ENCODE assay signal across 24 mouse cellular contexts in the genomic region with DNA sequence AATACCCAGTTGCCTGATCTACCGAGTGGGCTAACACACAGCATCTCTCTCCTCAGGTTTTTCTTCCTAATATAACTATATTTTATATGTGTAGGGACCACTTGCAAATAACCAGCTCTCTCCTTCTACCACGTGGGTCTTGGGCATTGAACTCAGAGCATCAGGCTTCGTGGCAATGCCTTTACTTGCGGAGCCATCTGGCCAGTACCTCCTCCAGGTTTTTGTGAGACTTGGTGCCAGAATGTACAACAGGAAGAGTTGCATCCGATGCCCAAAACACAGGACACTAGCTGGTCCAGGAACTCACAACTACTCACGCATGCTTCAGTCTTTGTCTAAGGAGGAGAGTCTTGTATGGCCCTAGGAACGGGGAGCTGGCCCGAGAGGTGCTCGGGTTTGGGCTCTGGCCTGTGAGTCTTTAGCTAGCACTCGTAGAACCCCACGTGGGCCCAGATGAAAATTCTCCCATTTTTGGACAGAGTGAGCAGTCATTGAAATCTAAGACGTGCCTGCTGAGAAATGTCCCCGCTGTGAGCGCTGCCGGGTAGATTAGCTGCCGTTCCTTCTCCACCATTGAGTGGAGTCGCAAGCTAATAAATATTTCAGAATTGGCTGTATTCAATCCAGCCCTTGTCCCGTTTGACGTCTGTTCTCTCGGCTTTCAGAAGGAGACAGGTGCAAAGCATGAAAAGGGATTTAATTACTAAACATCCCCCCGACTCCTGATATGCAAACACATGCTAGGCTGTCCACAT. TPM values are rescaled to one million over a fixed set of nuclear protein-coding genes. Genes with fewer than 3 reads are reported as not detected.
DNase-seq lines count a peak whose midpoint lies in the region; ATAC-seq lines count a peak whose summit lies in the region.
"Had no signal": no experiment of that assay in that cellular context is flagged by ENCODE, and none has a peak within 500 bp of the region (broad histone marks: within the 10 kb centered on the region; RNA-seq: fewer than 3 reads in every experiment).

No protein-coding gene starts in this region.

- H3K9me3 ChIP-seq in hindbrain, embryonic 10.5 days, result no peaks in the 10 kb centered on the region
- no peaks in the 10 kb centered on the region for H3K9me3 ChIP-seq in hindbrain, embryonic 16.5 days (ENCODE audit: control insufficient read depth, low read length)
- no peaks in the 10 kb centered on the region for H3K9me3 ChIP-seq in midbrain, embryonic 14.5 days (ENCODE audit: control insufficient read depth, low read length)
- no peaks in the 10 kb centered on the region for H3K9me3 ChIP-seq in midbrain, embryonic 10.5 days (replicated peaks)
- H3K9me3 ChIP-seq: embryonic facial prominence, embryonic 15.5 days; heart, embryonic 12.5 days; limb, embryonic 15.5 days; neural tube, embryonic 12.5 days had no signal

- DNase-seq in cerebellum, postnatal 25 days, result peak; percentile 20 to 30
- no peak for DNase-seq in cerebellum, postnatal 4 days (ENCODE audit: low spot score in 2 of 2)
- DNase-seq in hindbrain, embryonic 10.5 days (ENCODE audit: low spot score), result no peak
- DNase-seq in midbrain, embryonic 14.5 days, result peak; percentile 69
- DNase-seq in midbrain, embryonic 10.5 days (ENCODE audit: low spot score), result no peak
- peak; percentile 34 for DNase-seq in skeletal muscle tissue, adult 2 months (ENCODE audit: low read depth, low spot score)
- DNase-seq: adrenal gland, postnatal 14 days; cerebellum, adult 9-11 months; embryo, embryonic 11 days; heart, adult 11 months; heart, postnatal 10 days; kidney, postnatal 25 days; lung, embryonic 14.5 days; retina, postnatal 1 day; right cerebral cortex, postnatal 25 days; thymus, postnatal 14 days had no signal

- no peak overlapping the region for H3K4me2 ChIP-seq in hindbrain, embryonic 16.5 days (ENCODE audit: low read length)
- no peak overlapping the region for H3K4me2 ChIP-seq in midbrain, embryonic 14.5 days (ENCODE audit: low read length)
- H3K4me2 ChIP-seq: embryonic facial prominence, embryonic 15.5 days; heart, embryonic 12.5 days; limb, embryonic 15.5 days; lung, embryonic 14.5 days; neural tube, embryonic 12.5 days had no signal

- H3K36me3 ChIP-seq in hindbrain, embryonic 10.5 days, result no peaks in the 10 kb centered on the region
- H3K36me3 ChIP-seq in hindbrain, embryonic 16.5 days (ENCODE audit: control insufficient read depth, insufficient read depth, low read length), result no peaks in the 10 kb centered on the region
- no peaks in the 10 kb centered on the region for H3K36me3 ChIP-seq in midbrain, embryonic 14.5 days (ENCODE audit: control insufficient read depth, insufficient read depth, low read length)
- no peaks in the 10 kb centered on the region for H3K36me3 ChIP-seq in midbrain, embryonic 10.5 days
- H3K36me3 ChIP-seq: embryonic facial prominence, embryonic 15.5 days; heart, embryonic 12.5 days; limb, embryonic 15.5 days; neural tube, embryonic 12.5 days had no signal

- H3K27ac ChIP-seq in hindbrain, embryonic 10.5 days, result 0 out of 2 replicates have a peak overlapping the region, but pooled peaks have one; percentile 50
- no peak overlapping the region for H3K27ac ChIP-seq in hindbrain, embryonic 16.5 days (ENCODE audit: low read depth, low read length)
- no peak overlapping the region; the same call in 1 of the 2 replicates for H3K27ac ChIP-seq in midbrain, embryonic 14.5 days (replicated peaks; ENCODE audit: low read depth, low read length)
- no peak overlapping the region; the same call in 1 of the 2 replicates for H3K27ac ChIP-seq in midbrain, embryonic 10.5 days (replicated peaks)
- H3K27ac ChIP-seq: embryonic facial prominence, embryonic 15.5 days; limb, embryonic 15.5 days; liver, embryonic 14.5 days; neural tube, embryonic 12.5 days had no signal

- ATAC-seq in hindbrain, embryonic 16.5 days, result no peak
- no peak for ATAC-seq in midbrain, embryonic 14.5 days (ENCODE audit: low FRiP score, low TSS enrichment)
- ATAC-seq: CD4-positive, CD25-positive, alpha-beta regulatory T cell, adult 4 months; intestine, postnatal 0 days had no signal

- H3K9ac ChIP-seq in hindbrain, embryonic 16.5 days (ENCODE audit: low read depth, low read length), result no peak overlapping the region
- H3K9ac ChIP-seq in midbrain, embryonic 14.5 days (replicated peaks; ENCODE audit: low read length), result no peak overlapping the region
- H3K9ac ChIP-seq: embryonic facial prominence, embryonic 15.5 days; heart, embryonic 12.5 days; limb, embryonic 15.5 days; liver, embryonic 14.5 days; lung, embryonic 14.5 days; neural tube, embryonic 12.5 days had no signal

- 73% methylated on average over 21 of the region's 21 CpGs for WGBS in hindbrain, embryonic 10.5 days
- WGBS in hindbrain, embryonic 16.5 days, result 39% methylated on average over 21 of the region's 21 CpGs
- WGBS in midbrain, embryonic 14.5 days, result 32% methylated on average over 21 of the region's 21 CpGs
- 78% methylated on average over 21 of the region's 21 CpGs for WGBS in midbrain, embryonic 10.5 days

- H3K4me3 ChIP-seq in hindbrain, embryonic 10.5 days, result no peak overlapping the region
- H3K4me3 ChIP-seq in hindbrain, embryonic 16.5 days (ENCODE audit: low read length), result no peak overlapping the region
- H3K4me3 ChIP-seq in midbrain, embryonic 14.5 days (replicated peaks; ENCODE audit: low read depth, low read length), result no peak overlapping the region
- no peak overlapping the region for H3K4me3 ChIP-seq in midbrain, embryonic 10.5 days
- H3K4me3 ChIP-seq: embryonic facial prominence, embryonic 15.5 days; heart, embryonic 12.5 days; limb, embryonic 15.5 days; neural tube, embryonic 12.5 days had no signal

- H3K27me3 ChIP-seq in hindbrain, embryonic 10.5 days (ENCODE audit: insufficient read depth, poor library complexity, severe bottlenecking), result peaks cover 43% of the 10 kb centered on the region
- peaks cover 3% of the 10 kb centered on the region; the same call in 1 of the 2 replicates for H3K27me3 ChIP-seq in hindbrain, embryonic 16.5 days (replicated peaks; ENCODE audit: control insufficient read depth, insufficient read depth, low read length)
- no peaks in the 10 kb centered on the region for H3K27me3 ChIP-seq in midbrain, embryonic 14.5 days (ENCODE audit: control insufficient read depth, insufficient read depth, low read length)
- peaks cover 49% of the 10 kb centered on the region for H3K27me3 ChIP-seq in midbrain, embryonic 10.5 days (ENCODE audit: low read depth, poor library complexity, severe bottlenecking)

- H3K4me1 ChIP-seq in hindbrain, embryonic 10.5 days (replicated peaks), result peaks cover 52% of the 10 kb centered on the region
- peaks cover 18% of the 10 kb centered on the region for H3K4me1 ChIP-seq in hindbrain, embryonic 16.5 days (ENCODE audit: control insufficient read depth, insufficient read depth, low read depth, low read length)
- H3K4me1 ChIP-seq in midbrain, embryonic 14.5 days (ENCODE audit: control insufficient read depth, insufficient read depth, low read length), result peaks cover 24% of the 10 kb centered on the region; the same call in 1 of the 2 replicates
- H3K4me1 ChIP-seq in midbrain, embryonic 10.5 days, result peaks cover 41% of the 10 kb centered on the region

RNA-seq across cellular contexts. Expression of gene Casz1, which starts 38.0 kb away (rescaled TPM):
- polyA plus RNA-seq in hindbrain, embryonic 10.5 days (2016; fragmentation: Nextera tagmentation; extraction: Ambion mirVana), result 13.8 and 14.4 TPM in 2 replicates
- polyA plus RNA-seq in hindbrain, embryonic 16.5 days (2015; fragmentation: Nextera tagmentation; extraction: Ambion mirVana), result 4.4 and 5.6 TPM in 2 replicates
- 2.1 and 3.1 TPM in 2 replicates for polyA plus RNA-seq in midbrain, embryonic 14.5 days (2014; fragmentation: Nextera tagmentation; extraction: Ambion mirVana)
- 2.9 and 6.3 TPM in 2 replicates for polyA plus RNA-seq in midbrain, embryonic 10.5 days (2016; fragmentation: Nextera tagmentation; extraction: Ambion mirVana)

Comparison
In these comparisons a context has a peak if more than half of its experiments do, and no peak if none do; other contexts are left out.
1. DNase-seq: peak in cerebellum, postnatal 25 days (2 of 2), midbrain, embryonic 14.5 days (single experiment) and skeletal muscle tissue, adult 2 months (single experiment); none in cerebellum, postnatal 4 days (0 of 2), hindbrain, embryonic 10.5 days (single experiment) and midbrain, embryonic 10.5 days (single experiment).